Mouse (Mus musculus) mouse trophoblast stem cell (cell line): Measurements from ENCODE around the gene Uaca.

Experiments
- in situ Hi-C, 2 experiments: fragments of 300-500 bp; cut with MseI, MboI; formaldehyde crosslinking; loops; 2 replicates in 1 of 2; 3 replicates in 1 of 2; pipeline ENCODE4 v1.15.1; 2025

The Uaca gene

GRCm38 (mm10) chr9:60794210-60794840 is at the start of gene Uaca:
Gene Uaca (plus strand): TSS chr9:60794542.
- in situ Hi-C loops = no loop called here

- in situ Hi-C loops = loop anchor here in 1 of 2 experiments (10.0 kb wide), 1 partner anchor 50 kb away; no protein-coding TSS in a partner anchor
Observed at GRCm38 (mm10) chr9:60744971-60745370, 49.4 kb upstream of the Uaca start.

GRCm38 (mm10) chr9:60746561-60746960 is 47.8 kb upstream of the Uaca start:
- in situ Hi-C loops = loop anchor here in 1 of 2 experiments (10.0 kb wide), 1 partner anchor 52 kb away; no protein-coding TSS in a partner anchor

- in situ Hi-C loops = loop anchor here in 1 of 2 experiments (10.0 kb wide), 1 partner anchor 53 kb away; no protein-coding TSS in a partner anchor
Observed at GRCm38 (mm10) chr9:60747672-60748071, 46.7 kb upstream of the Uaca start.

- in situ Hi-C loops = loop anchor here in 1 of 2 experiments (10.0 kb wide), 1 partner anchor 53 kb away; no protein-coding TSS in a partner anchor
Observed at GRCm38 (mm10) chr9:60748191-60748590, 46.2 kb upstream of the Uaca start.

- in situ Hi-C loops = loop anchor here in 1 of 2 experiments (10.0 kb wide), 1 partner anchor 54 kb away; no protein-coding TSS in a partner anchor
Observed at GRCm38 (mm10) chr9:60749105-60749504, 45.2 kb upstream of the Uaca start.

GRCm38 (mm10) chr9:60751098-60751497 is 43.2 kb upstream of the Uaca start:
- in situ Hi-C loops = no loop called here

- in situ Hi-C loops = no loop called here
Observed at GRCm38 (mm10) chr9:60751971-60752370, 42.4 kb upstream of the Uaca start.

- in situ Hi-C loops = no loop called here
Observed at GRCm38 (mm10) chr9:60752636-60753035, 41.7 kb upstream of the Uaca start.

GRCm38 (mm10) chr9:60756258-60756657 is 38.1 kb upstream of the Uaca start:
- in situ Hi-C loops = no loop called here

- in situ Hi-C loops = no loop called here
Observed at GRCm38 (mm10) chr9:60756866-60757740, 37.2 kb upstream of the Uaca start.

GRCm38 (mm10) chr9:60757817-60758216 is 36.5 kb upstream of the Uaca start:
- in situ Hi-C loops = no loop called here

GRCm38 (mm10) chr9:60759436-60760007 is 34.8 kb upstream of the Uaca start:
- in situ Hi-C loops = no loop called here

- in situ Hi-C loops = no loop called here
Observed at GRCm38 (mm10) chr9:60765181-60765580, 29.2 kb upstream of the Uaca start.

- in situ Hi-C loops = no loop called here
Observed at GRCm38 (mm10) chr9:60768393-60768792, 25.9 kb upstream of the Uaca start.

- in situ Hi-C loops = no loop called here
Observed at GRCm38 (mm10) chr9:60769711-60770111, 24.6 kb upstream of the Uaca start.

GRCm38 (mm10) chr9:60773713-60774112 is 20.6 kb upstream of the Uaca start:
- in situ Hi-C loops = no loop called here

GRCm38 (mm10) chr9:60776899-60777298 is 17.4 kb upstream of the Uaca start:
- in situ Hi-C loops = no loop called here

GRCm38 (mm10) chr9:60782057-60782789 is 12.1 kb upstream of the Uaca start:
- in situ Hi-C loops = no loop called here

- in situ Hi-C loops = no loop called here
Observed at GRCm38 (mm10) chr9:60785069-60785468, 9.3 kb upstream of the Uaca start.

GRCm38 (mm10) chr9:60787517-60788110 is 6.7 kb upstream of the Uaca start:
- in situ Hi-C loops = no loop called here
